8 mouse cellular contexts compared by ENCODE assay signal in genomic region chr9:24502571-24503004, GRCm38 (mm10). TPM values are rescaled to one million over a fixed set of nuclear protein-coding genes. Genes with fewer than 3 reads are reported as not detected.
A peak's percentile ranks its signal among the peaks of the same experiment; 100 is the strongest.
DNase-seq lines count a peak whose midpoint lies in the region; ATAC-seq and TF ChIP-seq lines count a peak whose summit lies in the region.

No protein-coding gene starts in this region.

- no peaks in the 10 kb centered on the region for H3K9me3 ChIP-seq in forebrain, embryonic 15.5 days
- no peaks in the 10 kb centered on the region for H3K9me3 ChIP-seq in hindbrain, postnatal 0 days (ENCODE audit: low read length)
- no peaks in the 10 kb centered on the region for H3K9me3 ChIP-seq in midbrain, embryonic 15.5 days

- no peaks in the 10 kb centered on the region for H3K36me3 ChIP-seq in forebrain, embryonic 15.5 days
- no peaks in the 10 kb centered on the region for H3K36me3 ChIP-seq in hindbrain, postnatal 0 days (ENCODE audit: insufficient read depth, low read length)
- H3K36me3 ChIP-seq in liver, adult 2 months (ENCODE audit: control insufficient read depth, insufficient read depth, low read length), result 0 out of 2 replicates have a peak, but pooled peaks cover 2% of the 10 kb centered on the region
- H3K36me3 ChIP-seq in midbrain, embryonic 15.5 days (replicated peaks), result no peaks in the 10 kb centered on the region

- peaks cover 9% of the 10 kb centered on the region for H3K4me1 ChIP-seq in brown adipose tissue, adult 24 weeks (ENCODE audit: control insufficient read depth, insufficient read depth, insufficient read length, low read length)
- peaks cover 44% of the 10 kb centered on the region for H3K4me1 ChIP-seq in forebrain, embryonic 15.5 days
- H3K4me1 ChIP-seq in hindbrain, postnatal 0 days (ENCODE audit: insufficient read depth, low read length), result peaks cover 8% of the 10 kb centered on the region; the same call in 1 of the 2 replicates
- H3K4me1 ChIP-seq in liver, adult 2 months (ENCODE audit: control insufficient read depth, insufficient read depth, low read length), result peaks cover 22% of the 10 kb centered on the region
- H3K4me1 ChIP-seq in midbrain, embryonic 15.5 days, result peaks cover 25% of the 10 kb centered on the region

- H3K79me2 ChIP-seq in liver, adult 2 months (ENCODE audit: control insufficient read depth, insufficient read depth, low read length), result peaks cover 27% of the 10 kb centered on the region

- 0 out of 2 replicates have a peak, but pooled peaks have one; percentile 9 for TF ChIP-seq CTCF in hindbrain, postnatal 0 days (IDR thresholded peaks at IDR 0.05; ENCODE audit: low read depth)
- TF ChIP-seq CTCF in liver, adult 2 months (IDR thresholded peaks at IDR 0.05; ENCODE audit: low read depth, low read length), result peak; percentile 32; the same call in 1 of the 2 replicates

- H3K4me2 ChIP-seq in forebrain, embryonic 15.5 days (replicated peaks), result peak overlapping the region; percentile 75
- peak overlapping the region; percentile 73 for H3K4me2 ChIP-seq in hindbrain, postnatal 0 days (ENCODE audit: low read depth, low read length)
- H3K4me2 ChIP-seq in midbrain, embryonic 15.5 days, result peak overlapping the region; percentile 86

- ATAC-seq in forebrain, embryonic 15.5 days (replicated peaks), result peak; percentile 85
- peak; percentile 84 for ATAC-seq in hindbrain, postnatal 0 days
- ATAC-seq in midbrain, embryonic 15.5 days (replicated peaks), result peak; percentile 86

- H3K27ac ChIP-seq in brown adipose tissue, adult 24 weeks (replicated peaks; ENCODE audit: low read depth, low read length), result peak overlapping the region; percentile 38; the same call in 1 of the 2 replicates
- peak overlapping the region; percentile 93 for H3K27ac ChIP-seq in forebrain, embryonic 15.5 days (replicated peaks)
- H3K27ac ChIP-seq in hindbrain, postnatal 0 days, result peak overlapping the region; percentile 86
- H3K27ac ChIP-seq in liver, adult 2 months (replicated peaks; ENCODE audit: insufficient read depth, low read depth, low read length), result peak overlapping the region; percentile 77
- H3K27ac ChIP-seq in midbrain, embryonic 15.5 days, result peak overlapping the region; percentile 88

- TF ChIP-seq POLR2A in liver, adult 2 months (IDR thresholded peaks at IDR 0.05; ENCODE audit: extremely low read depth, insufficient read depth, low read length), result 0 out of 2 replicates have a peak, but pooled peaks have one; percentile 4

- WGBS in forebrain, embryonic 15.5 days, result 0% methylated on average over 18 of the region's 48 CpGs
- WGBS in hindbrain, postnatal 0 days, result 0% methylated on average over 38 of the region's 48 CpGs
- 2% methylated on average over 48 of the region's 48 CpGs for WGBS in liver, adult 2 months
- WGBS in midbrain, embryonic 15.5 days, result 0% methylated on average over 40 of the region's 48 CpGs

- peak; percentile 46 for DNase-seq in urinary bladder, postnatal 25 days (ENCODE audit: low spot score)
- DNase-seq in urinary bladder, adult 2 months (ENCODE audit: low spot score), result no peak
- peak; percentile 58 for DNase-seq in hindbrain, postnatal 0 days (ENCODE audit: low spot score)
- DNase-seq in liver, adult 2 months (ENCODE audit: extremely low read depth, low read depth, low spot score), result peak; percentile 67
- peak; percentile 74 for DNase-seq in testis, postnatal 10 days (ENCODE audit: low spot score)

- H3K27me3 ChIP-seq in forebrain, embryonic 15.5 days, result no peaks in the 10 kb centered on the region
- H3K27me3 ChIP-seq in hindbrain, postnatal 0 days (ENCODE audit: insufficient read depth, low read length), result no peaks in the 10 kb centered on the region
- no peaks in the 10 kb centered on the region for H3K27me3 ChIP-seq in liver, adult 2 months (ENCODE audit: control insufficient read depth, insufficient read depth, low read length)
- no peaks in the 10 kb centered on the region for H3K27me3 ChIP-seq in midbrain, embryonic 15.5 days (replicated peaks)

- H3K9ac ChIP-seq in forebrain, embryonic 15.5 days (replicated peaks), result peak overlapping the region; percentile 69
- H3K9ac ChIP-seq in hindbrain, postnatal 0 days (replicated peaks; ENCODE audit: low read length), result peak overlapping the region; percentile 70
- H3K9ac ChIP-seq in liver, adult 2 months (ENCODE audit: low read depth, low read length), result peak overlapping the region; percentile 99
- peak overlapping the region; percentile 75 for H3K9ac ChIP-seq in midbrain, embryonic 15.5 days

- peak overlapping the region; percentile 87 for H3K4me3 ChIP-seq in brown adipose tissue, adult 24 weeks (ENCODE audit: insufficient read depth, low read depth, low read length)
- peak overlapping the region; percentile 77 for H3K4me3 ChIP-seq in forebrain, embryonic 15.5 days
- H3K4me3 ChIP-seq in hindbrain, postnatal 0 days (ENCODE audit: low read length), result peak overlapping the region; percentile 86
- H3K4me3 ChIP-seq in liver, adult 2 months (ENCODE audit: insufficient read depth, low read depth, low read length), result peak overlapping the region; percentile 74
- peak overlapping the region; percentile 87 for H3K4me3 ChIP-seq in midbrain, embryonic 15.5 days

RNA-seq across cellular contexts. Expression of gene Dpy19l1, which starts 0.4 kb away (rescaled TPM):
- polyA plus RNA-seq in urinary bladder, adult 2 months (2012; rRNA removed), result 17.8 and 18.4 TPM in 2 replicates
- polyA plus RNA-seq in brown adipose tissue, adult 24 weeks (2012; ENCODE audit: insufficient read depth, insufficient read length, missing spikeins), result 15.1 and 16.1 TPM in 2 replicates
- polyA plus RNA-seq in forebrain, embryonic 15.5 days (2015; fragmentation: Nextera tagmentation; extraction: Ambion mirVana), result 34.7 and 52.8 TPM in 2 replicates
- total RNA-seq in hindbrain, postnatal 0 days (2014; rRNA removed), result 47.9 and 56.4 TPM in 2 replicates
- polyA plus RNA-seq in hindbrain, postnatal 0 days (2015; fragmentation: Nextera tagmentation; extraction: Ambion mirVana), result 15.6 and 16.6 TPM in 2 replicates
- 29.0 TPM in 2 replicates for total RNA-seq in liver, adult 2 months (2014; rRNA removed)
- 10.1 and 10.7 TPM in 2 replicates for polyA plus RNA-seq in liver, adult 2 months (2012; rRNA removed)
- 12.3 and 13.9 TPM in 2 replicates for polyA plus RNA-seq in midbrain, embryonic 15.5 days (2015; fragmentation: Nextera tagmentation; extraction: Ambion mirVana)

Comparison
In these comparisons a context has a peak if more than half of its experiments do, and no peak if none do; other contexts are left out.
1. H3K27ac ChIP-seq: peak in every context shown above with its lines; median percentile 93 in forebrain, embryonic 15.5 days; 88 in midbrain, embryonic 15.5 days; 86 in hindbrain, postnatal 0 days; 77 in liver, adult 2 months; 38 in brown adipose tissue, adult 24 weeks.